Mouse (Mus musculus) heart, embryonic 14.5 days (tissue): ENCODE data around the gene Olfr1359. TPM values are rescaled to one million over a fixed set of nuclear protein-coding genes. Genes with fewer than 3 reads are reported as not detected.

ENCODE experiments used
- ATAC-seq: fragments of 200-750 bp; cut with Nextera tagmentation; 2 replicates; pipeline ENCODE4 v1.8.0; 2017; ENCODE audit warnings: low read depth, moderate TSS enrichment; ENCODE audit not compliant: insufficient number of reproducible peaks, insufficient read depth, low FRiP score
- H3K27ac ChIP-seq, 2 experiments: fragments of 200-500 bp in 1 of 2; fragments of 300-500 bp in 1 of 2; sonication (generic) in 1 of 2; replicated peaks in 1 of 2; 2 replicates each; pipeline ENCODE4 v1.5.1; 2012 to 2014; ENCODE audit warnings: low read depth in 2 of 2, low read length in 2 of 2, control low read depth in 1 of 2, mild to moderate bottlenecking in 1 of 2, mixed read lengths in 1 of 2; ENCODE audit not compliant: control insufficient read depth in 1 of 2, insufficient read depth in 1 of 2
- H3K27me3 ChIP-seq: fragments of 300-500 bp; sonication (generic); 2 replicates; pipeline ENCODE4 v1.6.1; 2014; ENCODE audit warnings: mild to moderate bottlenecking, low read length, control low read depth; ENCODE audit not compliant: control insufficient read depth, insufficient read depth
- H3K36me3 ChIP-seq: fragments of 300-500 bp; sonication (generic); 2 replicates; pipeline ENCODE4 v1.6.1; 2014; ENCODE audit warnings: mild to moderate bottlenecking, control low read depth, low read length, mixed read lengths; ENCODE audit not compliant: control insufficient read depth, insufficient read depth
- H3K4me1 ChIP-seq, 2 experiments: fragments of 200-500 bp in 1 of 2; fragments of 300-500 bp in 1 of 2; sonication (generic) in 1 of 2; 2 replicates each; pipeline ENCODE4 v1.6.1; 2012 to 2014; ENCODE audit warnings: low read length in 2 of 2, control low read depth in 1 of 2, mixed read lengths in 1 of 2; ENCODE audit not compliant: control insufficient read depth in 2 of 2, insufficient read depth in 2 of 2
- H3K4me2 ChIP-seq: fragments of 300-500 bp; sonication (generic); 2 replicates; pipeline ENCODE4 v1.6.1; 2014; ENCODE audit warnings: mild to moderate bottlenecking, low read length
- H3K4me3 ChIP-seq, 2 experiments: fragments of 200-500 bp in 1 of 2; fragments of 300-500 bp in 1 of 2; sonication (generic) in 1 of 2; 2 replicates each; pipeline ENCODE4 v1.5.1; 2012 to 2014; ENCODE audit warnings: low read length in 2 of 2, mild to moderate bottlenecking in 2 of 2, control low read depth in 1 of 2, low read depth in 1 of 2, moderate library complexity in 1 of 2; ENCODE audit not compliant: control insufficient read depth in 1 of 2, insufficient read depth in 1 of 2
- H3K9ac ChIP-seq: fragments of 300-500 bp; sonication (generic); 2 replicates; pipeline ENCODE4 v1.6.1; 2014; ENCODE audit warnings: mild to moderate bottlenecking, low read length
- H3K9me3 ChIP-seq: fragments of 300-500 bp; sonication (generic); 2 replicates; pipeline ENCODE4 v1.6.1; 2016; ENCODE audit warnings: low read length, control low read depth; ENCODE audit not compliant: control insufficient read depth
- WGBS: fragments of 180-500 bp; shearing (Covaris S2); extraction: QIAGEN DNeasy Blood & Tissue Kit; methylation state at CpG from one replicate; pipeline ENCODE4 v1.1.7; 2014; 5-methylcytosine and 5-hydroxymethylcytosine counted together
- polyA plus RNA-seq: library from polyadenylated mRNA; unstranded; fragments of >200 nt; fragmentation: Nextera tagmentation; extraction: Ambion mirVana; gene quantifications from 2 replicates; pipeline ENCODE4 v1.2.1, GENCODE M21; 2014

The Olfr1359 gene
- not detected in 2 replicates for polyA plus RNA-seq

GRCm38 (mm10) chr13:21697811-21698210 is at the start of gene Olfr1359:
Olfr1359 (plus strand) TSS chr13:21698111.
- Histone ChIP-seq H3K27ac (no peak within 1 kb of the TSS), H3K4me2 (no peak within 1 kb of the TSS), H3K27me3 (no peaks in the 10 kb centered on the region), H3K9me3 (no peaks in the 10 kb centered on the region), H3K9ac (no peak within 1 kb of the TSS), H3K4me3 (no peak within 1 kb of the TSS), H3K36me3 (no peaks in the 10 kb centered on the region), H3K4me1 (no peaks in the 10 kb centered on the region)
- ATAC-seq: no peak

DNA sequence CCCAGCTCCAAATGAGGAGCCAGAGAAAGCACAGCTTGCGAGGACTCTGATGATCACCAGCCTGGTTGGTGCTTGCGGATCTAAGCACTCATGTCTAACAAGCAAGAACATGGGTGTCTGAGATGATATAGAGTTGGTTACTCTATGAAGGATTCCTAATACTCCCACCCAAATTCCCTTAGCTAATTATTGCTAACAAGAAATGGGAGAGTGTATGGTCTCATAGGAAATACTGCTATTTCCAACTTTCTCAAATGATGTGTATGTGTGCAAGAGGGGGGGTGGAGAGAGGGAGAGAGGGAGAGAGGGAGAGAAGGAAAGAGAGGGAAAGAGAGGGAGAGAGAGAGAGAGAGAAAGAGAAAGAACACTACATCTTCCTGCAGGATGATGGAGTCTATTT is 34.6 kb upstream of the Olfr1359 start, which contains the start of gene Olfr1361:
Olfr1361 (minus strand) TSS at position 101 of the 400 bp plus-strand sequence.
- Histone ChIP-seq H3K27me3 (no peaks in the 10 kb centered on the region), H3K27ac (no peak within 1 kb of the TSS), H3K4me1 (no peaks in the 10 kb centered on the region), H3K4me2 (no peak within 1 kb of the TSS), H3K4me3 (no peak within 1 kb of the TSS), H3K36me3 (no peaks in the 10 kb centered on the region), H3K9me3 (no peaks in the 10 kb centered on the region), H3K9ac (no peak within 1 kb of the TSS)
- no peak for ATAC-seq
- 77% methylated on average over 2 of the region's 2 CpGs for WGBS

- Histone ChIP-seq H3K9me3 (no peaks in the 10 kb centered on the region), H3K4me3 (no peak within 1 kb of the TSS), H3K36me3 (no peaks in the 10 kb centered on the region), H3K4me1 (no peaks in the 10 kb centered on the region), H3K9ac (no peak within 1 kb of the TSS), H3K27ac (no peak within 1 kb of the TSS), H3K4me2 (no peak within 1 kb of the TSS), H3K27me3 (no peaks in the 10 kb centered on the region)
- WGBS: 73% methylated on average over 2 of the region's 2 CpGs
- no peak for ATAC-seq
Measured at GRCm38 (mm10) chr13:21677305-21677704, 20.6 kb upstream of the Olfr1359 start, which contains the start of gene Olfr1360. Olfr1360 (minus strand) TSS chr13:21677405.

GRCm38 (mm10) chr13:21706669-21707068 is 8.8 kb downstream of the Olfr1359 start:
- H3K36me3 ChIP-seq: no peaks in the 10 kb centered on the region
- H3K27ac ChIP-seq: no peak overlapping the region
- no peaks in the 10 kb centered on the region for H3K4me1 ChIP-seq
- no peak for ATAC-seq
- no peak overlapping the region for H3K4me2 ChIP-seq
- H3K4me3 ChIP-seq: no peak overlapping the region
- no peak overlapping the region for H3K9ac ChIP-seq
- 64% methylated on average over 4 of the region's 4 CpGs for WGBS
- H3K27me3 ChIP-seq: no peaks in the 10 kb centered on the region
- H3K9me3 ChIP-seq: no peaks in the 10 kb centered on the region

GRCm38 (mm10) chr13:21710031-21710711 is 12.3 kb downstream of the Olfr1359 start:
- Histone ChIP-seq H3K9ac (peak overlapping the region; percentile 65), H3K36me3 (no peaks in the 10 kb centered on the region), H3K27me3 (no peaks in the 10 kb centered on the region), H3K4me1 (peaks cover 2 to 4% of the 10 kb centered on the region in 2 experiments; a peak in 3 of 4 replicates), H3K27ac (peak overlapping the region; percentile 77 to 98), H3K9me3 (no peaks in the 10 kb centered on the region), H3K4me2 (peak overlapping the region; percentile 79), H3K4me3 (peak overlapping the region; percentile 49 to 93)
- under 1% methylated on average over 32 of the region's 32 CpGs for WGBS
- ATAC-seq: peak; percentile 71

- Histone ChIP-seq H3K4me2 (peak overlapping the region; percentile 79), H3K4me1 (peaks cover 3 to 7% of the 10 kb centered on the region in 2 experiments; a peak in 3 of 4 replicates)
- ATAC-seq: peak; percentile 79; the same call in 1 of the 2 replicates
Measured at GRCm38 (mm10) chr13:21710821-21711525, 13.1 kb downstream of the Olfr1359 start.

GRCm38 (mm10) chr13:21711698-21712097 is 13.8 kb downstream of the Olfr1359 start:
- no peaks in the 10 kb centered on the region for H3K36me3 ChIP-seq
- peaks cover 3 to 7% of the 10 kb centered on the region in 2 experiments; a peak in 3 of 4 replicates for H3K4me1 ChIP-seq
- no peak for ATAC-seq
- H3K4me3 ChIP-seq: peak overlapping the region in 1 of 2 experiments; percentile 49; a peak in 2 of 4 replicates
- H3K27me3 ChIP-seq: no peaks in the 10 kb centered on the region
- H3K9ac ChIP-seq: peak overlapping the region; percentile 74; the same call in 1 of the 2 replicates
- H3K27ac ChIP-seq: peak overlapping the region in 1 of 2 experiments; percentile 59; a peak in 2 of 4 replicates
- no peaks in the 10 kb centered on the region for H3K9me3 ChIP-seq
- WGBS: 31% methylated on average over 4 of the region's 4 CpGs
- H3K4me2 ChIP-seq: peak overlapping the region; percentile 79

More at GRCm38 (mm10) chr13:21710821-21711525, 13.1 kb downstream of the Olfr1359 start:
- WGBS: 3% methylated on average over 22 of the region's 22 CpGs
- no peaks in the 10 kb centered on the region for H3K36me3 ChIP-seq
- H3K4me3 ChIP-seq: peak overlapping the region; percentile 49 to 58
- peak overlapping the region; percentile 59 to 66; a peak in 3 of 4 replicates for H3K27ac ChIP-seq
- H3K9me3 ChIP-seq: no peaks in the 10 kb centered on the region
- H3K27me3 ChIP-seq: no peaks in the 10 kb centered on the region
- H3K9ac ChIP-seq: peak overlapping the region; percentile 74
